Comparison of ENCODE assay signal across 9 mouse cellular contexts in the genomic region with DNA sequence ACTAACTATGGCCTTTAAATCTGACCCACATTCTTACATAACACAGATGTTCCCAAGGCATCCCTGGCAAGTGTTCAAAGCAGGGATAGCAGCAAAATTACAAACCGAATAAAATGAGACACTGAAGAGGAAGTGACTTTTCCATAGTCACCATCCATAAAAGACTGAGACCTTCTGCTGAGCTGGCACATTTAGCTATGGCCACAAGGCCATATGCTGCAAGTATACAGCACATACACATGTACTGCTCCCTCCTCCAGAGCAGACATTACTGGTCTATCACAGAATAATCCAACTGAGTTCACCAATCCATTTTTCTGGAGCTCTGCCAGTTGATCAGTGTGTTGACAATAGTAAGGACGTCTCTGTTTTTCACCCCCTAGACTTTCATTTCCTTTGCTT.
A peak's percentile ranks its signal among the peaks of the same experiment; 100 is the strongest.
DNase-seq lines count a peak whose midpoint lies in the region; ATAC-seq lines count a peak whose summit lies in the region.
"Had no signal": no experiment of that assay in that cellular context is flagged by ENCODE, and none has a peak within 500 bp of the region (broad histone marks: within the 10 kb centered on the region; RNA-seq: fewer than 3 reads in every experiment).

No protein-coding gene starts in this region.

- peak; percentile 32; the same call in 1 of the 2 replicates for ATAC-seq in liver, embryonic 16.5 days (ENCODE audit: low read depth)
- ATAC-seq in liver, embryonic 12.5 days = no peak
- ATAC-seq: midbrain, embryonic 13.5 days had no signal

- H3K4me2 ChIP-seq in liver, embryonic 16.5 days (ENCODE audit: low read depth, low read length) = no peak overlapping the region
- H3K4me2 ChIP-seq in liver, embryonic 12.5 days = no peak overlapping the region
- H3K4me2 ChIP-seq: midbrain, embryonic 13.5 days had no signal

- H3K27me3 ChIP-seq in liver, embryonic 16.5 days (ENCODE audit: control insufficient read depth, insufficient read depth, low read depth, low read length) = no peaks in the 10 kb centered on the region
- no peaks in the 10 kb centered on the region for H3K27me3 ChIP-seq in liver, embryonic 12.5 days (replicated peaks)
- H3K27me3 ChIP-seq: midbrain, embryonic 13.5 days had no signal

- no peaks in the 10 kb centered on the region for H3K4me1 ChIP-seq in liver, embryonic 16.5 days (ENCODE audit: control insufficient read depth, low read depth, low read length)
- 0 out of 2 replicates have a peak, but pooled peaks cover 2% of the 10 kb centered on the region for H3K4me1 ChIP-seq in liver, embryonic 12.5 days
- H3K4me1 ChIP-seq: midbrain, embryonic 13.5 days had no signal

- H3K9me3 ChIP-seq in liver, embryonic 16.5 days (replicated peaks; ENCODE audit: control insufficient read depth, low read length) = no peaks in the 10 kb centered on the region
- H3K9me3 ChIP-seq in liver, embryonic 12.5 days (replicated peaks) = no peaks in the 10 kb centered on the region
- H3K9me3 ChIP-seq: midbrain, embryonic 13.5 days had no signal

- no peak overlapping the region for H3K9ac ChIP-seq in liver, embryonic 16.5 days (ENCODE audit: low read depth, low read length)
- H3K9ac ChIP-seq in liver, embryonic 12.5 days = no peak overlapping the region
- H3K9ac ChIP-seq: midbrain, embryonic 13.5 days had no signal

- no peak overlapping the region for H3K27ac ChIP-seq in liver, embryonic 16.5 days (ENCODE audit: low read length)
- H3K27ac ChIP-seq in liver, embryonic 12.5 days = no peak overlapping the region
- H3K27ac ChIP-seq: midbrain, embryonic 13.5 days had no signal

- H3K36me3 ChIP-seq in liver, embryonic 16.5 days (ENCODE audit: control insufficient read depth, insufficient read depth) = no peaks in the 10 kb centered on the region
- H3K36me3 ChIP-seq in liver, embryonic 12.5 days = no peaks in the 10 kb centered on the region
- H3K36me3 ChIP-seq: midbrain, embryonic 13.5 days had no signal

- no peak overlapping the region for H3K4me3 ChIP-seq in liver, embryonic 16.5 days (ENCODE audit: low read depth, low read length)
- H3K4me3 ChIP-seq in liver, embryonic 12.5 days = no peak overlapping the region
- H3K4me3 ChIP-seq: midbrain, embryonic 13.5 days had no signal

- peak; percentile 36 for DNase-seq in adrenal gland, adult 2 months
- no peak for DNase-seq in adrenal gland, postnatal 4 days (ENCODE audit: low spot score in 2 of 2)
- DNase-seq in frontal cortex, adult 2 months (ENCODE audit: extremely low spot score in 1 of 2, low spot score in 1 of 2) = peak; percentile 21 to 70
- DNase-seq in right cerebral cortex, postnatal 10 days (ENCODE audit: low spot score in 2 of 2) = peak; percentile 55 to 72
- DNase-seq in spleen, adult 12 weeks (ENCODE audit: low spot score) = no peak
- no peak for DNase-seq in spleen, postnatal 10 days (ENCODE audit: low spot score in 2 of 2)

- WGBS in liver, embryonic 16.5 days (ENCODE audit: insufficient replicate concordance) = 20% methylated on average over 2 of the region's 2 CpGs
- 38% methylated on average over 2 of the region's 2 CpGs for WGBS in liver, embryonic 12.5 days (ENCODE audit: insufficient replicate concordance)

Comparison
In these comparisons a context has a peak if more than half of its experiments do, and no peak if none do; other contexts are left out.
1. DNase-seq: peak in adrenal gland, adult 2 months (single experiment), frontal cortex, adult 2 months (2 of 2) and right cerebral cortex, postnatal 10 days (2 of 2); none in adrenal gland, postnatal 4 days (0 of 2), spleen, adult 12 weeks (single experiment) and spleen, postnatal 10 days (0 of 2).